Mouse (Mus musculus) heart, embryonic 11.5 days (tissue): ENCODE measurements around the gene Wdr54. TPM values are rescaled to one million over a fixed set of nuclear protein-coding genes. Genes with fewer than 3 reads are reported as not detected.
"Not testable (repeated sequence)": the region's sequence is repeated elsewhere in the genome, so short reads cannot be mapped to it uniquely, and the experiment has no call there.

Experiments
- ATAC-seq: fragments of 200-750 bp; cut with Nextera tagmentation; replicated peaks from 2 replicates; pipeline ENCODE4 v1.8.0; 2017; ENCODE audit warnings: moderate library complexity; ENCODE audit not compliant: insufficient number of reproducible peaks, low FRiP score, low TSS enrichment
- H3K27ac ChIP-seq: fragments of 300-500 bp; sonication (generic); 2 replicates; pipeline ENCODE4 v1.5.1; 2014; ENCODE audit warnings: mild to moderate bottlenecking, low read depth, low read length
- H3K27me3 ChIP-seq: fragments of 300-500 bp; sonication (generic); 2 replicates; pipeline ENCODE4 v1.6.1; 2014; ENCODE audit warnings: mild to moderate bottlenecking, low read length, mixed read lengths; ENCODE audit not compliant: control insufficient read depth, insufficient read depth
- H3K36me3 ChIP-seq: fragments of 300-500 bp; sonication (generic); 2 replicates; pipeline ENCODE4 v1.6.1; 2014; ENCODE audit warnings: mild to moderate bottlenecking, low read length, moderate library complexity, mixed read lengths; ENCODE audit not compliant: control insufficient read depth, insufficient read depth
- H3K4me1 ChIP-seq: fragments of 300-500 bp; sonication (generic); 2 replicates; pipeline ENCODE4 v1.6.1; 2014; ENCODE audit warnings: low read length; ENCODE audit not compliant: control insufficient read depth, insufficient read depth
- H3K4me2 ChIP-seq: fragments of 300-500 bp; sonication (generic); 2 replicates; pipeline ENCODE4 v1.6.1; 2014; ENCODE audit warnings: mild to moderate bottlenecking, moderate library complexity
- H3K4me3 ChIP-seq: fragments of 300-500 bp; sonication (generic); 2 replicates; pipeline ENCODE4 v1.5.1; 2014; ENCODE audit warnings: low read depth, low read length
- H3K9ac ChIP-seq: fragments of 300-500 bp; sonication (generic); 2 replicates; pipeline ENCODE4 v1.6.1; 2014; ENCODE audit warnings: mild to moderate bottlenecking, low read depth, low read length, moderate library complexity
- H3K9me3 ChIP-seq: fragments of 300-500 bp; sonication (generic); replicated peaks from 2 replicates; pipeline ENCODE4 v1.6.1; 2016; ENCODE audit warnings: low read length; ENCODE audit not compliant: control insufficient read depth
- WGBS: fragments of 180-500 bp; shearing (Covaris S2); extraction: QIAGEN DNeasy Blood & Tissue Kit; methylation state at CpG from one replicate; pipeline ENCODE4 v1.1.7; 2014; ENCODE audit not compliant: insufficient replicate concordance; 5-methylcytosine and 5-hydroxymethylcytosine counted together
- polyA plus RNA-seq: library from polyadenylated mRNA; unstranded; fragments of >200 nt; fragmentation: Nextera tagmentation; extraction: Ambion mirVana; gene quantifications from 2 replicates; pipeline ENCODE4 v1.2.1, GENCODE M21; 2014

Wdr54 gene
- polyA plus RNA-seq, 1 experiment from 2014 or later: 6.9 TPM

- peak overlapping the region; percentile 90 for H3K4me3 ChIP-seq
- H3K27me3 ChIP-seq: peaks cover 27% of the 10 kb centered on the region
- no peak for ATAC-seq
- H3K9ac ChIP-seq: peak overlapping the region; percentile 91
- H3K36me3 ChIP-seq: no peaks in the 10 kb centered on the region
- 7% methylated on average over 6 of the region's 6 CpGs for WGBS
- peak overlapping the region; percentile 71 for H3K4me2 ChIP-seq
- H3K9me3 ChIP-seq: no peaks in the 10 kb centered on the region
- peaks cover 20% of the 10 kb centered on the region for H3K4me1 ChIP-seq
- H3K27ac ChIP-seq: no peak overlapping the region
Measured at GRCm38 (mm10) chr6:83165026-83165606, 8.9 kb upstream of the Wdr54 start.

- no peak overlapping the region for H3K27ac ChIP-seq
- peak overlapping the region; percentile 58; the same call in 1 of the 2 replicates for H3K9ac ChIP-seq
- ATAC-seq: no peak
- H3K4me3 ChIP-seq: peak overlapping the region; percentile 43
- under 1% methylated on average over 8 of the region's 8 CpGs for WGBS
- H3K4me2 ChIP-seq: peak overlapping the region; percentile 76
- peaks cover 20% of the 10 kb centered on the region for H3K4me1 ChIP-seq
- H3K27me3 ChIP-seq: peaks cover 29% of the 10 kb centered on the region
- no peaks in the 10 kb centered on the region for H3K9me3 ChIP-seq
- H3K36me3 ChIP-seq: no peaks in the 10 kb centered on the region
Measured at GRCm38 (mm10) chr6:83162701-83163100, 6.5 kb upstream of the Wdr54 start.

- Histone ChIP-seq H3K9me3 (no peaks in the 10 kb centered on the region), H3K4me1 (peaks cover 20% of the 10 kb centered on the region), H3K9ac (peak overlapping the region; percentile 58), H3K27me3 (peaks cover 29% of the 10 kb centered on the region), H3K27ac (no peak overlapping the region), H3K4me3 (peak overlapping the region; percentile 43), H3K4me2 (peak overlapping the region; percentile 76), H3K36me3 (no peaks in the 10 kb centered on the region)
- no peak for ATAC-seq
- under 1% methylated on average over 49 of the region's 49 CpGs for WGBS
Measured at GRCm38 (mm10) chr6:83161921-83162641, 5.9 kb upstream of the Wdr54 start.

- 5% methylated on average over 19 of the region's 19 CpGs for WGBS
- H3K27me3 ChIP-seq: peaks cover 29% of the 10 kb centered on the region
- peak overlapping the region; percentile 43 for H3K4me3 ChIP-seq
- H3K27ac ChIP-seq: no peak overlapping the region
- peak overlapping the region; percentile 76 for H3K4me2 ChIP-seq
- H3K36me3 ChIP-seq: no peaks in the 10 kb centered on the region
- no peaks in the 10 kb centered on the region for H3K9me3 ChIP-seq
- no peak for ATAC-seq
- no peak overlapping the region; the same call in 1 of the 2 replicates for H3K9ac ChIP-seq
- H3K4me1 ChIP-seq: peaks cover 15% of the 10 kb centered on the region
Measured at GRCm38 (mm10) chr6:83161442-83161841, 5.2 kb upstream of the Wdr54 start.

- not testable (repeated sequence) for H3K36me3 ChIP-seq, H3K27ac ChIP-seq
- WGBS: 37% methylated on average over 3 of the region's 3 CpGs
Measured at GRCm38 (mm10) chr6:83159456-83159855, 3.3 kb upstream of the Wdr54 start.

GRCm38 (mm10) chr6:83155552-83156238, 502 bp downstream of the Wdr54 start:
- H3K4me3 ChIP-seq: peak overlapping the region; percentile 58
- H3K9me3 ChIP-seq: no peaks in the 10 kb centered on the region
- H3K36me3 ChIP-seq: peaks cover 6% of the 10 kb centered on the region; the same call in 1 of the 2 replicates
- peaks cover 10% of the 10 kb centered on the region for H3K4me1 ChIP-seq
- no peak overlapping the region for H3K27ac ChIP-seq
- no peak for ATAC-seq
- H3K9ac ChIP-seq: peak overlapping the region; percentile 59
- peak overlapping the region; percentile 87 for H3K4me2 ChIP-seq
- peaks cover 12% of the 10 kb centered on the region for H3K27me3 ChIP-seq
- 8% methylated on average over 23 of the region's 23 CpGs for WGBS

More at GRCm38 (mm10) chr6:83159456-83159855, 3.3 kb upstream of the Wdr54 start:
- not testable (repeated sequence) for H3K9ac ChIP-seq, H3K4me2 ChIP-seq, H3K4me3 ChIP-seq, ATAC-seq, H3K9me3 ChIP-seq
- H3K27me3 ChIP-seq: peaks cover 33% of the 10 kb centered on the region
- peaks cover 14% of the 10 kb centered on the region for H3K4me1 ChIP-seq

- 66% methylated on average over 5 of the region's 5 CpGs for WGBS
- Histone ChIP-seq H3K27me3 (peaks cover 3% of the 10 kb centered on the region; the same call in 1 of the 2 replicates), H3K4me3 (no peak overlapping the region), H3K27ac (no peak overlapping the region), H3K4me2 (no peak overlapping the region), H3K4me1 (peaks cover 12% of the 10 kb centered on the region), H3K9ac (no peak overlapping the region), H3K9me3 (no peaks in the 10 kb centered on the region), H3K36me3 (peaks cover 6% of the 10 kb centered on the region; the same call in 1 of the 2 replicates)
- no peak for ATAC-seq
Measured at GRCm38 (mm10) chr6:83153485-83153884, 2.7 kb downstream of the Wdr54 start.

GRCm38 (mm10) chr6:83153038-83153437, 3.2 kb downstream of the Wdr54 start:
- 85% methylated on average over 12 of the region's 12 CpGs for WGBS
- no peak overlapping the region for H3K4me2 ChIP-seq
- peaks cover 3% of the 10 kb centered on the region; the same call in 1 of the 2 replicates for H3K27me3 ChIP-seq
- H3K36me3 ChIP-seq: peaks cover 6% of the 10 kb centered on the region; the same call in 1 of the 2 replicates
- no peaks in the 10 kb centered on the region for H3K9me3 ChIP-seq
- no peak overlapping the region for H3K27ac ChIP-seq
- no peak for ATAC-seq
- no peak overlapping the region for H3K4me3 ChIP-seq
- no peak overlapping the region for H3K9ac ChIP-seq
- peaks cover 12% of the 10 kb centered on the region for H3K4me1 ChIP-seq
